Mouse (Mus musculus): Measurements from ENCODE around the gene Prr15l. TPM values are rescaled to one million over a fixed set of nuclear protein-coding genes. Genes with fewer than 3 reads are reported as not detected.

Prr15l gene
- polyA plus RNA-seq, 1 experiment from 2014 or later: 0.53 TPM

DNA sequence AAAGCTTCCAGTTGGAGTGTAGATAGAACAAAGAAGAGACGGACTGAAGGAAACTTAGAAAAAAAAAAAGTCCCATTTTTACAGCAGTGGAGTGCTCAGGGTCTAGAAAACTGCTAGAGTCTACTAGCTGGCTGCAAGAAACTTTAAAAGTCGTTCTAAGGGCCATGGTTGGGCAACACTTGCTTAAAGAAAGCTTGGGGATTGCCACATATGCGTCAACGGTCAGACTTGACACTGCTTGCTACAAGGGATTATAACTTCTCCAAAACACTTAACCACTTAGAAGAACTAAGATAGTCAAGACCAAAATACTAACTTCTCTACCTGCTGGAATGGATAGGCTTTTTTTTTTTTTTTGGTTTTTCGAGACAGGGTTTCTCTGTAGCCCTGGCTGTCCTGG is 46.9 kb downstream of the Prr15l start:
- Histone ChIP-seq H3K27me3 (ENCODE audit: control insufficient read depth, insufficient read depth, low read length) (no peaks in the 10 kb centered on the region), H3K36me3 (ENCODE audit: control insufficient read depth, insufficient read depth, low read length) (no peaks in the 10 kb centered on the region), H3K4me2 (ENCODE audit: low read length) (no peak overlapping the region), H3K4me3 (ENCODE audit: control insufficient read depth in 1 of 2, insufficient read depth in 1 of 2, low read depth in 1 of 2, low read length in 2 of 2) (no peak overlapping the region), H3K9ac (ENCODE audit: low read length) (no peak overlapping the region), H3K9me3 (ENCODE audit: control insufficient read depth, low read length) (no peaks in the 10 kb centered on the region), H3K27ac (replicated peaks in 1 of 2; ENCODE audit: control insufficient read depth in 1 of 2, insufficient read depth in 1 of 2, low read depth in 2 of 2, low read length in 2 of 2) (no peak overlapping the region), H3K4me1 (ENCODE audit: control insufficient read depth in 2 of 2, insufficient read depth in 2 of 2, low read length in 2 of 2) (peaks cover 36 to 61% of the 10 kb centered on the region in 2 experiments)
- no peak for ATAC-seq (ENCODE audit: insufficient number of reproducible peaks, insufficient read depth, low FRiP score, low read depth)
- 80% methylated on average over 5 of the region's 5 CpGs for WGBS

DNA sequence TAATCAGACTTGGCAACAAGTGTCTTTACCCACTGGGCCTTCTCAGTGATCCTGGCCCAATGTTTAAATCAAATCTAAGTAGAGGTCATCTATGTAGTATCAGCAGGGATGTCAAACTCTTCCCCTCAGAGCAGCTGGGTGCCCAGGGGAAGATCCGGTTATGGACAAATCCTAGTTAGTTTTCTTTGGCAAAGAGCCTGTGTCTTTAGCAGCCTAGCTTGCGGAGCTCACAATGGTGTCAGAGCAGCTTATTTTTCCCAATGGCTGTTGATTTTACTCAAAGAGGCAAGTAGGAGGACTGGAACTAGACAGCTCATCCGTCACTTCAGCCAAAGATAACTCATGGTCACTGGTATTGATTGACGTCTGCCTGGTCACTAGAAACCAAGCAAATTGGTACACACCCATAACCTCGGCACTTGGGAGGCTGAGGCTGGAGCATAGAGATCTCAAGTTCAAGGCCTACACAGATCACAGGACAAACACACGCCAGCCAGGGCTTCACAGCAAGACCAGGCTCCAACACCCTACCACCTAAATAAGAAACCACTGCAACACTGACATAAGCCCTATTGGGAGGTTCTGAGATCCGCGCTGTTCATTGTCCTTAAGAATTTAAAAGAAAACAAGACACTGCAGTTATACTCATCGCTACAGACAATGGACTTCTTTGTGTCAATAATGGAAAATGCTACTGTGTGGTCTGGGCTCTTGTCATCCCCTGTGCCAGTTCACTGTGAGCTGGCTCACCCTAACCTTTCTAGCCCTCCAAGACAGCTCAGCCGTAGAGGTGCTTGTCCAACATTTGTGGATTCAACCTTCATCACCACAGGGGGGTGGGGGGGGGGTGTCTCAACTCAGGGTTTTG is 47.8 kb downstream of the Prr15l start:
- peak overlapping the region; percentile 95 for H3K9ac ChIP-seq (ENCODE audit: low read length)
- WGBS: 52% methylated on average over 10 of the region's 10 CpGs
- no peak for ATAC-seq (ENCODE audit: insufficient number of reproducible peaks, insufficient read depth, low FRiP score, low read depth)
- H3K36me3 ChIP-seq (ENCODE audit: control insufficient read depth, insufficient read depth, low read length): no peaks in the 10 kb centered on the region
- peaks cover 27 to 52% of the 10 kb centered on the region in 2 experiments for H3K4me1 ChIP-seq (ENCODE audit: control insufficient read depth in 2 of 2, insufficient read depth in 2 of 2, low read length in 2 of 2)
- H3K4me2 ChIP-seq (ENCODE audit: low read length): peak overlapping the region; percentile 78
- H3K4me3 ChIP-seq (ENCODE audit: control insufficient read depth in 1 of 2, insufficient read depth in 1 of 2, low read depth in 1 of 2, low read length in 2 of 2): peak overlapping the region; percentile 81 to 84; a peak in 3 of 4 replicates
- peak overlapping the region; percentile 33 to 96 for H3K27ac ChIP-seq (replicated peaks in 1 of 2; ENCODE audit: control insufficient read depth in 1 of 2, insufficient read depth in 1 of 2, low read depth in 2 of 2, low read length in 2 of 2)
- H3K27me3 ChIP-seq (ENCODE audit: control insufficient read depth, insufficient read depth, low read length): no peaks in the 10 kb centered on the region
- H3K9me3 ChIP-seq (ENCODE audit: control insufficient read depth, low read length): no peaks in the 10 kb centered on the region

GRCm38 (mm10) chr11:96976379-96976687 is 48.4 kb downstream of the Prr15l start:
- Histone ChIP-seq H3K4me1 (ENCODE audit: control insufficient read depth in 2 of 2, insufficient read depth in 2 of 2, low read length in 2 of 2) (peaks cover 23 to 46% of the 10 kb centered on the region in 2 experiments), H3K27ac (replicated peaks in 1 of 2; ENCODE audit: control insufficient read depth in 1 of 2, insufficient read depth in 1 of 2, low read depth in 2 of 2, low read length in 2 of 2) (peak overlapping the region; percentile 89 to 96), H3K27me3 (ENCODE audit: control insufficient read depth, insufficient read depth, low read length) (no peaks in the 10 kb centered on the region), H3K36me3 (ENCODE audit: control insufficient read depth, insufficient read depth, low read length) (no peaks in the 10 kb centered on the region), H3K4me2 (ENCODE audit: low read length) (peak overlapping the region; percentile 78), H3K9me3 (ENCODE audit: control insufficient read depth, low read length) (no peaks in the 10 kb centered on the region), H3K9ac (ENCODE audit: low read length) (peak overlapping the region; percentile 95), H3K4me3 (ENCODE audit: control insufficient read depth in 1 of 2, insufficient read depth in 1 of 2, low read depth in 1 of 2, low read length in 2 of 2) (peak overlapping the region; percentile 81 to 84; a peak in 3 of 4 replicates)
- no peak for ATAC-seq (ENCODE audit: insufficient number of reproducible peaks, insufficient read depth, low FRiP score, low read depth)
- WGBS: 42% methylated on average over 3 of the region's 3 CpGs

DNA sequence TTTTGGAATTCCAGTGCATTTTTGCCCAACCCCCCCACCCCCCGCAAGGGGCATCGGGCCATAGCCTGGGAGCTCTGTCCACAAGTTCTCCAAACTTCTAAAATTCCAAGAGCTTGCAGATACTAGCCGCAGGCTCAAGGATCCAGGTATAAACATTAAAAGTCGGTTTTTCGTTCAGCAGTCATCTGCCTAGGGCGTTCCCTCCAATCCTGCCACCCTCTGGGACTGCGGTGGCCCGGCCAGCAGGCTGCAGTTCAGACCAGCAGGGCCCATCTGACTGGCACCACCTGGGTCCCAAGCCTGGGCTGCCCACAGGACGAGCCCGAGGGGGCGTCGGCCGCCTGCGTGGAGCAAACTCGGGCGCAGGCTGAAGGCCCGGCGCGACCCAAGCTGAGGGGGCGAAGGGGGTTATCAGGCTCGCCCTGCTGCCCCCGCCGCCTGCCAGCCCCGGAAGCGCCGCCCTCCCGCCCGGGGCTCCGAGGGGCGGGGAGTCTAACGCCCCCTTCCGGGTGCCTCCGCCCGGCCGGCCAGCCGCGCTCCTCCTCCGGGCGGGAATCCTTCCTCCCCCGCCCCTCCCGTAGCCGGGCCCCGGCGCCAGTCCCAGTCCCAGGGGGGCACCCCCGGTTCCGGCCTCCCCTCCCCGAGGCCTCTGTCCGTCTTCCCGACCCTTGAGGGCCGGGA is 49.1 kb downstream of the Prr15l start:
- peak overlapping the region; percentile 81 to 84 for H3K4me3 ChIP-seq (ENCODE audit: control insufficient read depth in 1 of 2, insufficient read depth in 1 of 2, low read depth in 1 of 2, low read length in 2 of 2)
- no peaks in the 10 kb centered on the region for H3K9me3 ChIP-seq (ENCODE audit: control insufficient read depth, low read length)
- WGBS: under 1% methylated on average over 44 of the region's 50 CpGs
- no peaks in the 10 kb centered on the region for H3K27me3 ChIP-seq (ENCODE audit: control insufficient read depth, insufficient read depth, low read length)
- H3K36me3 ChIP-seq (ENCODE audit: control insufficient read depth, insufficient read depth, low read length): no peaks in the 10 kb centered on the region
- H3K4me1 ChIP-seq (ENCODE audit: control insufficient read depth in 2 of 2, insufficient read depth in 2 of 2, low read length in 2 of 2): peaks cover 17 to 39% of the 10 kb centered on the region in 2 experiments
- peak overlapping the region; percentile 89 to 96 for H3K27ac ChIP-seq (replicated peaks in 1 of 2; ENCODE audit: control insufficient read depth in 1 of 2, insufficient read depth in 1 of 2, low read depth in 2 of 2, low read length in 2 of 2)
- H3K9ac ChIP-seq (ENCODE audit: low read length): peak overlapping the region; percentile 95
- peak; percentile 75 for ATAC-seq (ENCODE audit: insufficient number of reproducible peaks, insufficient read depth, low FRiP score, low read depth)
- H3K4me2 ChIP-seq (ENCODE audit: low read length): peak overlapping the region; percentile 78

- WGBS: under 1% methylated on average over 45 of the region's 45 CpGs
- Histone ChIP-seq H3K9me3 (ENCODE audit: control insufficient read depth, low read length) (no peaks in the 10 kb centered on the region), H3K27ac (replicated peaks in 1 of 2; ENCODE audit: control insufficient read depth in 1 of 2, insufficient read depth in 1 of 2, low read depth in 2 of 2, low read length in 2 of 2) (peak overlapping the region; percentile 86 to 96), H3K4me2 (ENCODE audit: low read length) (peak overlapping the region; percentile 84), H3K27me3 (ENCODE audit: control insufficient read depth, insufficient read depth, low read length) (no peaks in the 10 kb centered on the region), H3K4me1 (ENCODE audit: control insufficient read depth in 2 of 2, insufficient read depth in 2 of 2, low read length in 2 of 2) (peaks cover 12 to 33% of the 10 kb centered on the region in 2 experiments), H3K36me3 (ENCODE audit: control insufficient read depth, insufficient read depth, low read length) (no peaks in the 10 kb centered on the region), H3K9ac (ENCODE audit: low read length) (peak overlapping the region; percentile 95), H3K4me3 (ENCODE audit: control insufficient read depth in 1 of 2, insufficient read depth in 1 of 2, low read depth in 1 of 2, low read length in 2 of 2) (peak overlapping the region; percentile 81 to 84)
- ATAC-seq (ENCODE audit: insufficient number of reproducible peaks, insufficient read depth, low FRiP score, low read depth): peak; percentile 94
Measured at GRCm38 (mm10) chr11:96977606-96978400, 49.9 kb downstream of the Prr15l start.

- Histone ChIP-seq H3K9ac (ENCODE audit: low read length) (peak overlapping the region; percentile 77), H3K4me1 (ENCODE audit: control insufficient read depth in 2 of 2, insufficient read depth in 2 of 2, low read length in 2 of 2) (peaks cover 10 to 26% of the 10 kb centered on the region in 2 experiments), H3K4me2 (ENCODE audit: low read length) (peak overlapping the region; percentile 84), H3K4me3 (ENCODE audit: control insufficient read depth in 1 of 2, insufficient read depth in 1 of 2, low read depth in 1 of 2, low read length in 2 of 2) (peak overlapping the region; percentile 53 to 63), H3K9me3 (ENCODE audit: control insufficient read depth, low read length) (no peaks in the 10 kb centered on the region), H3K27ac (replicated peaks in 1 of 2; ENCODE audit: control insufficient read depth in 1 of 2, insufficient read depth in 1 of 2, low read depth in 2 of 2, low read length in 2 of 2) (peak overlapping the region; percentile 76 to 77), H3K36me3 (ENCODE audit: control insufficient read depth, insufficient read depth, low read length) (no peaks in the 10 kb centered on the region), H3K27me3 (ENCODE audit: control insufficient read depth, insufficient read depth, low read length) (peaks cover 6% of the 10 kb centered on the region)
- no peak for ATAC-seq (ENCODE audit: insufficient number of reproducible peaks, insufficient read depth, low FRiP score, low read depth)
- 27% methylated on average over 17 of the region's 17 CpGs for WGBS
Measured at GRCm38 (mm10) chr11:96978401-96979246, 50.7 kb downstream of the Prr15l start.
